Mouse (Mus musculus): Measurements from ENCODE around the gene Phf21a. TPM values are rescaled to one million over a fixed set of nuclear protein-coding genes. Genes with fewer than 3 reads are reported as not detected.
A peak's percentile ranks its signal among the peaks of the same experiment; 100 is the strongest.

Phf21a gene
- polyA plus RNA-seq, 1 experiment from 2014 or later: 2.6 TPM

- 0 out of 2 replicates have a peak overlapping the region, but pooled peaks have one; percentile 18 for H3K9ac ChIP-seq
- H3K4me3 ChIP-seq (replicated peaks): peak overlapping the region; percentile 54
- no peaks in the 10 kb centered on the region for H3K36me3 ChIP-seq (replicated peaks)
- ATAC-seq (ENCODE audit: insufficient read depth): peak; percentile 13
- H3K27ac ChIP-seq (replicated peaks): no peak overlapping the region
- peaks cover 28% of the 10 kb centered on the region for H3K4me1 ChIP-seq (replicated peaks)
- H3K4me2 ChIP-seq: peak overlapping the region; percentile 82
- WGBS (ENCODE audit: insufficient replicate concordance): under 1% methylated on average over 62 of the region's 63 CpGs
- no peaks in the 10 kb centered on the region for H3K9me3 ChIP-seq (replicated peaks)
- peaks cover 82% of the 10 kb centered on the region for H3K27me3 ChIP-seq
These were observed 33.3 kb upstream of the Phf21a start for GRCm38 (mm10) chr2:92059481-92060220.

- WGBS (ENCODE audit: insufficient replicate concordance): 16% methylated on average over 6 of the region's 6 CpGs
- ATAC-seq (ENCODE audit: insufficient read depth): no peak
- no peaks in the 10 kb centered on the region for H3K9me3 ChIP-seq (replicated peaks)
These were observed 32.6 kb upstream of the Phf21a start for GRCm38 (mm10) chr2:92060291-92060690.

GRCm38 (mm10) chr2:92061337-92061736 is 31.6 kb upstream of the Phf21a start:
- Histone ChIP-seq H3K36me3 (replicated peaks) (no peaks in the 10 kb centered on the region), H3K9me3 (replicated peaks) (no peaks in the 10 kb centered on the region), H3K4me2 (no peak overlapping the region), H3K4me3 (replicated peaks) (no peak overlapping the region), H3K27me3 (peaks cover 66% of the 10 kb centered on the region), H3K4me1 (replicated peaks) (peaks cover 16% of the 10 kb centered on the region), H3K27ac (replicated peaks) (no peak overlapping the region), H3K9ac (no peak overlapping the region)
- WGBS (ENCODE audit: insufficient replicate concordance): 66% methylated on average over 5 of the region's 5 CpGs
- no peak for ATAC-seq (ENCODE audit: insufficient read depth)

More at GRCm38 (mm10) chr2:92060291-92060690, 32.6 kb upstream of the Phf21a start:
- peak overlapping the region; percentile 82 for H3K4me2 ChIP-seq
- peaks cover 26% of the 10 kb centered on the region for H3K4me1 ChIP-seq (replicated peaks)
- H3K9ac ChIP-seq: no peak overlapping the region
- H3K36me3 ChIP-seq (replicated peaks): no peaks in the 10 kb centered on the region
- peak overlapping the region; percentile 54 for H3K4me3 ChIP-seq (replicated peaks)
- no peak overlapping the region for H3K27ac ChIP-seq (replicated peaks)
- peaks cover 76% of the 10 kb centered on the region for H3K27me3 ChIP-seq

GRCm38 (mm10) chr2:92063106-92063505 is 29.8 kb upstream of the Phf21a start:
- Histone ChIP-seq H3K4me3 (replicated peaks) (no peak overlapping the region), H3K27me3 (peaks cover 50% of the 10 kb centered on the region), H3K36me3 (replicated peaks) (no peaks in the 10 kb centered on the region), H3K4me1 (replicated peaks) (peaks cover 16% of the 10 kb centered on the region), H3K4me2 (no peak overlapping the region), H3K9ac (no peak overlapping the region), H3K9me3 (replicated peaks) (no peaks in the 10 kb centered on the region), H3K27ac (replicated peaks) (no peak overlapping the region)
- WGBS (ENCODE audit: insufficient replicate concordance): 47% methylated on average over 5 of the region's 5 CpGs
- no peak for ATAC-seq (ENCODE audit: insufficient read depth)

GRCm38 (mm10) chr2:92065269-92065888 is 27.5 kb upstream of the Phf21a start:
- no peak for ATAC-seq (ENCODE audit: insufficient read depth)
- Histone ChIP-seq H3K4me3 (replicated peaks) (no peak overlapping the region), H3K9ac (no peak overlapping the region), H3K36me3 (replicated peaks) (no peaks in the 10 kb centered on the region), H3K27ac (replicated peaks) (no peak overlapping the region), H3K4me1 (replicated peaks) (no peaks in the 10 kb centered on the region), H3K9me3 (replicated peaks) (no peaks in the 10 kb centered on the region), H3K27me3 (peaks cover 27% of the 10 kb centered on the region), H3K4me2 (no peak overlapping the region)
- WGBS (ENCODE audit: insufficient replicate concordance): 32% methylated on average over 8 of the region's 8 CpGs

- Histone ChIP-seq H3K9me3 (replicated peaks) (no peaks in the 10 kb centered on the region), H3K4me3 (replicated peaks) (no peak overlapping the region), H3K9ac (no peak overlapping the region), H3K27me3 (peaks cover 21% of the 10 kb centered on the region), H3K27ac (replicated peaks) (no peak overlapping the region), H3K36me3 (replicated peaks) (no peaks in the 10 kb centered on the region), H3K4me1 (replicated peaks) (no peaks in the 10 kb centered on the region), H3K4me2 (no peak overlapping the region)
- ATAC-seq (ENCODE audit: insufficient read depth): no peak
- 45% methylated on average over 6 of the region's 6 CpGs for WGBS (ENCODE audit: insufficient replicate concordance)
These were observed 27.0 kb upstream of the Phf21a start for GRCm38 (mm10) chr2:92065938-92066337.

- Histone ChIP-seq H3K9me3 (replicated peaks) (no peaks in the 10 kb centered on the region), H3K9ac (no peak overlapping the region), H3K36me3 (replicated peaks) (no peaks in the 10 kb centered on the region), H3K4me3 (replicated peaks) (no peak overlapping the region), H3K27ac (replicated peaks) (no peak overlapping the region), H3K27me3 (peaks cover 12% of the 10 kb centered on the region), H3K4me1 (replicated peaks) (no peaks in the 10 kb centered on the region), H3K4me2 (no peak overlapping the region)
- 29% methylated on average over 1 of the region's 1 CpGs for WGBS (ENCODE audit: insufficient replicate concordance)
- no peak for ATAC-seq (ENCODE audit: insufficient read depth)
These were observed 26.0 kb upstream of the Phf21a start for GRCm38 (mm10) chr2:92066899-92067298.

GRCm38 (mm10) chr2:92067600-92067999 is 25.3 kb upstream of the Phf21a start:
- H3K9me3 ChIP-seq (replicated peaks): no peaks in the 10 kb centered on the region
- H3K4me1 ChIP-seq (replicated peaks): no peaks in the 10 kb centered on the region
- no peak overlapping the region for H3K27ac ChIP-seq (replicated peaks)
- no peak overlapping the region for H3K4me2 ChIP-seq
- no peak for ATAC-seq (ENCODE audit: insufficient read depth)
- no peak overlapping the region for H3K9ac ChIP-seq
- H3K27me3 ChIP-seq: peaks cover 5% of the 10 kb centered on the region; the same call in 1 of the 2 replicates
- 50% methylated on average over 3 of the region's 3 CpGs for WGBS (ENCODE audit: insufficient replicate concordance)
- no peak overlapping the region for H3K4me3 ChIP-seq (replicated peaks)
- no peaks in the 10 kb centered on the region for H3K36me3 ChIP-seq (replicated peaks)

GRCm38 (mm10) chr2:92069630-92070029 is 23.3 kb upstream of the Phf21a start:
- H3K9ac ChIP-seq: no peak overlapping the region
- H3K27ac ChIP-seq (replicated peaks): no peak overlapping the region
- no peak overlapping the region for H3K4me2 ChIP-seq
- no peaks in the 10 kb centered on the region; the same call in 1 of the 2 replicates for H3K27me3 ChIP-seq
- WGBS (ENCODE audit: insufficient replicate concordance): 49% methylated on average over 5 of the region's 5 CpGs
- no peaks in the 10 kb centered on the region for H3K4me1 ChIP-seq (replicated peaks)
- no peak for ATAC-seq (ENCODE audit: insufficient read depth)
- H3K9me3 ChIP-seq (replicated peaks): no peaks in the 10 kb centered on the region
- H3K36me3 ChIP-seq (replicated peaks): no peaks in the 10 kb centered on the region
- no peak overlapping the region for H3K4me3 ChIP-seq (replicated peaks)

GRCm38 (mm10) chr2:92071143-92071542 is 21.8 kb upstream of the Phf21a start:
- Histone ChIP-seq H3K4me3 (replicated peaks) (no peak overlapping the region), H3K4me1 (replicated peaks) (no peaks in the 10 kb centered on the region), H3K4me2 (no peak overlapping the region), H3K27ac (replicated peaks) (no peak overlapping the region), H3K27me3 (no peaks in the 10 kb centered on the region), H3K36me3 (replicated peaks) (no peaks in the 10 kb centered on the region), H3K9ac (no peak overlapping the region), H3K9me3 (replicated peaks) (no peaks in the 10 kb centered on the region)
- ATAC-seq (ENCODE audit: insufficient read depth): no peak
- 67% methylated on average over 4 of the region's 4 CpGs for WGBS (ENCODE audit: insufficient replicate concordance)

- Histone ChIP-seq H3K27me3 (no peaks in the 10 kb centered on the region), H3K27ac (replicated peaks) (no peak overlapping the region), H3K4me2 (no peak overlapping the region), H3K9me3 (replicated peaks) (no peaks in the 10 kb centered on the region), H3K9ac (no peak overlapping the region), H3K4me3 (replicated peaks) (no peak overlapping the region), H3K4me1 (replicated peaks) (no peaks in the 10 kb centered on the region), H3K36me3 (replicated peaks) (no peaks in the 10 kb centered on the region)
- 75% methylated on average over 13 of the region's 13 CpGs for WGBS (ENCODE audit: insufficient replicate concordance)
- no peak for ATAC-seq (ENCODE audit: insufficient read depth)
These were observed 16.7 kb upstream of the Phf21a start for GRCm38 (mm10) chr2:92076086-92076692.

Data from liver, embryonic 15.5 days (tissue).